Mouse (Mus musculus) E14TG2a.4 (cell line): ENCODE measurements around the gene H2-Eb1.

ENCODE experiments used
- H3K27me3 ChIP-seq: 2 replicates; pipeline ENCODE4 v1.6.1; 2014; ENCODE audit warnings: low read length, control low read depth; ENCODE audit not compliant: insufficient read depth
- H3K36me3 ChIP-seq: 2 replicates; pipeline ENCODE4 v1.6.1; 2014; ENCODE audit warnings: low read length, control low read depth; ENCODE audit not compliant: insufficient read depth
- H3K4me1 ChIP-seq: replicated peaks from 2 replicates; pipeline ENCODE4 v1.6.1; 2014; ENCODE audit warnings: low read depth, low read length, control low read depth
- H3K4me3 ChIP-seq: replicated peaks from 2 replicates; pipeline ENCODE4 v1.5.1; 2014; ENCODE audit warnings: mild to moderate bottlenecking, low read length
- H3K9me3 ChIP-seq: 2 replicates; pipeline ENCODE4 v1.6.1; 2014; ENCODE audit warnings: low read length, control low read depth
- CTCF ChIP-seq: conservative IDR thresholded peaks from 2 replicates; pipeline ENCODE4 v1.5.1; 2014; ENCODE audit warnings: low read length
- NANOG ChIP-seq: IDR thresholded peaks from 2 replicates; pipeline ENCODE4 v1.6.1; 2014; ENCODE audit warnings: borderline replicate concordance, low read length, mixed read lengths
- POU5F1 ChIP-seq: IDR thresholded peaks from 2 replicates; pipeline ENCODE4 v1.6.1; 2014; ENCODE audit warnings: low read length, borderline replicate concordance

Gene H2-Eb1

GRCm38 (mm10) chr17:34294249-34294648, 11.4 kb upstream of the H2-Eb1 start:
- H3K9me3 ChIP-seq = no peaks in the 10 kb centered on the region
- H3K36me3 ChIP-seq = no peaks in the 10 kb centered on the region
- H3K4me3 ChIP-seq = no peak overlapping the region
- peaks cover 13% of the 10 kb centered on the region for H3K4me1 ChIP-seq
- peaks cover 20% of the 10 kb centered on the region; the same call in 1 of the 2 replicates for H3K27me3 ChIP-seq
- TF ChIP-seq NANOG (no peak), POU5F1 (no peak)

GRCm38 (mm10) chr17:34295307-34295706, 10.4 kb upstream of the H2-Eb1 start:
- no peaks in the 10 kb centered on the region for H3K9me3 ChIP-seq
- H3K4me3 ChIP-seq = no peak overlapping the region
- peaks cover 17% of the 10 kb centered on the region for H3K4me1 ChIP-seq
- TF ChIP-seq NANOG (no peak), POU5F1 (no peak), CTCF (no peak)
- no peaks in the 10 kb centered on the region for H3K36me3 ChIP-seq
- H3K27me3 ChIP-seq = peaks cover 20% of the 10 kb centered on the region; the same call in 1 of the 2 replicates

GRCm38 (mm10) chr17:34295891-34296794, 9.5 kb upstream of the H2-Eb1 start:
- H3K27me3 ChIP-seq = peaks cover 20% of the 10 kb centered on the region; the same call in 1 of the 2 replicates
- no peak overlapping the region for H3K4me3 ChIP-seq
- peaks cover 17% of the 10 kb centered on the region for H3K4me1 ChIP-seq
- no peaks in the 10 kb centered on the region for H3K36me3 ChIP-seq
- H3K9me3 ChIP-seq = no peaks in the 10 kb centered on the region
- no peak for TF ChIP-seq POU5F1
- no peak for TF ChIP-seq NANOG
- no peak for TF ChIP-seq CTCF

GRCm38 (mm10) chr17:34299356-34299755, 6.3 kb upstream of the H2-Eb1 start:
- no peak for TF ChIP-seq POU5F1
- no peak for TF ChIP-seq CTCF
- no peak for TF ChIP-seq NANOG
- H3K9me3 ChIP-seq = no peaks in the 10 kb centered on the region
- no peak overlapping the region for H3K4me3 ChIP-seq
- peaks cover 20% of the 10 kb centered on the region; the same call in 1 of the 2 replicates for H3K27me3 ChIP-seq
- H3K4me1 ChIP-seq = peaks cover 15% of the 10 kb centered on the region
- H3K36me3 ChIP-seq = no peaks in the 10 kb centered on the region

GRCm38 (mm10) chr17:34300071-34300470, 5.6 kb upstream of the H2-Eb1 start:
- no peak for TF ChIP-seq CTCF
- no peak for TF ChIP-seq POU5F1
- TF ChIP-seq NANOG = no peak
- no peak overlapping the region for H3K4me3 ChIP-seq
- peaks cover 15% of the 10 kb centered on the region for H3K4me1 ChIP-seq
- H3K36me3 ChIP-seq = no peaks in the 10 kb centered on the region
- H3K27me3 ChIP-seq = peaks cover 20% of the 10 kb centered on the region; the same call in 1 of the 2 replicates
- no peaks in the 10 kb centered on the region for H3K9me3 ChIP-seq

GRCm38 (mm10) chr17:34300691-34301566, 4.7 kb upstream of the H2-Eb1 start:
- no peaks in the 10 kb centered on the region for H3K9me3 ChIP-seq
- peaks cover 12% of the 10 kb centered on the region for H3K4me1 ChIP-seq
- H3K36me3 ChIP-seq = no peaks in the 10 kb centered on the region
- no peak for TF ChIP-seq CTCF
- TF ChIP-seq POU5F1 = no peak
- no peak for TF ChIP-seq NANOG
- H3K4me3 ChIP-seq = no peak overlapping the region
- peaks cover 17% of the 10 kb centered on the region; the same call in 1 of the 2 replicates for H3K27me3 ChIP-seq

- TF ChIP-seq CTCF (no peak), NANOG (no peak), POU5F1 (no peak)
- H3K4me1 ChIP-seq = peaks cover 8% of the 10 kb centered on the region
- H3K4me3 ChIP-seq = no peak overlapping the region
- H3K9me3 ChIP-seq = no peaks in the 10 kb centered on the region
- H3K27me3 ChIP-seq = peaks cover 10% of the 10 kb centered on the region; the same call in 1 of the 2 replicates
- no peaks in the 10 kb centered on the region for H3K36me3 ChIP-seq
Observed at GRCm38 (mm10) chr17:34301670-34302190, 3.9 kb upstream of the H2-Eb1 start.

GRCm38 (mm10) chr17:34303789-34304188, 1.9 kb upstream of the H2-Eb1 start:
- Histone ChIP-seq H3K4me3 (no peak overlapping the region), H3K27me3 (0 out of 2 replicates have a peak, but pooled peaks cover 3% of the 10 kb centered on the region), H3K9me3 (no peaks in the 10 kb centered on the region), H3K36me3 (no peaks in the 10 kb centered on the region), H3K4me1 (peaks cover 8% of the 10 kb centered on the region)
- no peak for TF ChIP-seq NANOG

GRCm38 (mm10) chr17:34304751-34305150, 916 bp upstream of the H2-Eb1 start:
- H3K27me3 ChIP-seq = 0 out of 2 replicates have a peak, but pooled peaks cover 3% of the 10 kb centered on the region
- H3K9me3 ChIP-seq = peaks cover 6% of the 10 kb centered on the region
- H3K36me3 ChIP-seq = no peaks in the 10 kb centered on the region
- TF ChIP-seq CTCF (no peak), POU5F1 (no peak), NANOG (no peak)
- peaks cover 3% of the 10 kb centered on the region; the same call in 1 of the 2 replicates for H3K4me1 ChIP-seq
- no peak overlapping the region for H3K4me3 ChIP-seq
